Mouse (Mus musculus) brain, embryonic 14.5 days (tissue): ENCODE measurements around the gene Foxp4.

Experiments used
- CTCF ChIP-seq: fragments of 200-500 bp; IDR thresholded peaks from 2 replicates; pipeline ENCODE4 v1.5.1; 2012; ENCODE audit warnings: inconsistent platforms, mild to moderate bottlenecking, moderate library complexity, borderline replicate concordance; ENCODE audit not compliant: insufficient read depth, insufficient read length; ENCODE audit errors: extremely low read depth
- POLR2A ChIP-seq: fragments of 200-500 bp; IDR thresholded peaks from 2 replicates; pipeline ENCODE4 v1.6.1; 2012; ENCODE audit warnings: mild to moderate bottlenecking, inconsistent platforms, borderline replicate concordance; ENCODE audit not compliant: poor library complexity, insufficient read depth, insufficient read length, severe bottlenecking; ENCODE audit errors: extremely low read depth

- TF ChIP-seq CTCF, result no peak
- TF ChIP-seq POLR2A, result no peak
These were observed 91.3 kb downstream of the Foxp4 start for GRCm38 (mm10) chr17:47833029-47833627.
